ENCODE assay signal across 7 mouse cellular contexts in the genomic region with DNA sequence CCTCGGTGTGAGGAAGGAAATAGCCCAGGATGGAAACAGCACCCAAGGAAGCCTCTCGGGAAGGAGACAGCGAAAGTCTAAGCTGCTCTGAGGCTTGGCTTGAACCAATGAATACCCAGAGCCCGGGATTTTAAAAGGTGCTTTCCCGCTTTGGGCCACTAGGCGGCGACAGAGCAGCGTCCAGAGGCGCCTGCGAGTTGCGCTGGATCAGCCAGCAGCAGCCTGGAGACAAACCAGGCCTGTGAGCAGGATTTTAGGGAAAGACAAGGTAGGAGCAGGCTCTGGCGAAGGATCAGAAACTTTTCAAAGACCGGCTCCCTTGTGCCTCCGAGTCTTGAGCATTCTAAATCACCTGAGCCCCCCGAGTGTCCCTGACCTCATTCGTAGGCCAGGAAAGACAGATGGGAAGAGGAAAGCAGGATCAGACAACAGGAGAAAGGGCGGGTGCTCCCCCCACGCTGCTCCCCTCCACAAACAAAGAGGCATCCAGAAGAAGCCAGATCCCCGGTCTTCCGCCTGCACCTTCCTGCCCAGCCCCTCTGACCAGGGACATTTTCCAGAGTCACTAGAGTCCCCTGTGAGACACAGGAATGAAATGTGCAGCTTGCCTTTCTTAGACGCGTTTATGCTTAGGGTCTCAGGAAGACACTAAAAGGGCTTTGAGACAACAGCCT. TPM values are rescaled to one million over a fixed set of nuclear protein-coding genes. Genes with fewer than 3 reads are reported as not detected.
DNase-seq lines count a peak whose midpoint lies in the region; ATAC-seq lines count a peak whose summit lies in the region.

No protein-coding gene starts in this region.

- intact Hi-C loops in gastrocnemius, postnatal 36 days (cut with DNase I): loop anchor here (5.0 to 10.0 kb wide), 2 partner anchors 105 to 257 kb away; no protein-coding TSS in a partner anchor

- H3K9me3 ChIP-seq in intestine, embryonic 15.5 days: no peaks in the 10 kb centered on the region
- H3K9me3 ChIP-seq in midbrain, embryonic 12.5 days: no peaks in the 10 kb centered on the region

- H3K4me3 ChIP-seq in intestine, embryonic 15.5 days (replicated peaks): no peak overlapping the region
- H3K4me3 ChIP-seq in midbrain, embryonic 12.5 days: no peak overlapping the region

- no peaks in the 10 kb centered on the region for H3K4me1 ChIP-seq in intestine, embryonic 15.5 days (replicated peaks)
- no peaks in the 10 kb centered on the region for H3K4me1 ChIP-seq in midbrain, embryonic 12.5 days

- H3K9ac ChIP-seq in intestine, embryonic 15.5 days: no peak overlapping the region
- H3K9ac ChIP-seq in midbrain, embryonic 12.5 days (replicated peaks): no peak overlapping the region

- WGBS in intestine, embryonic 15.5 days: 11% methylated on average over 22 of the region's 22 CpGs
- WGBS in midbrain, embryonic 12.5 days: 9% methylated on average over 22 of the region's 22 CpGs

- no peak overlapping the region for H3K4me2 ChIP-seq in intestine, embryonic 15.5 days (replicated peaks)
- H3K4me2 ChIP-seq in midbrain, embryonic 12.5 days (replicated peaks): 0 out of 2 replicates have a peak overlapping the region, but pooled peaks have one; percentile 16

- peak; percentile 66 for ATAC-seq in intestine, embryonic 15.5 days
- peak; percentile 59; the same call in 1 of the 2 replicates for ATAC-seq in midbrain, embryonic 12.5 days (ENCODE audit: low FRiP score, low read depth)

- DNase-seq in adrenal gland, postnatal 25 days: peak; percentile 84
- peak; percentile 86 for DNase-seq in embryo, embryonic 11 days
- peak; percentile 81 to 87 for DNase-seq in gastrocnemius, postnatal 36 days
- DNase-seq in left cerebral cortex, adult 9 months (ENCODE audit: low spot score in 2 of 2): peak; percentile 23 to 92
- peak; percentile 12 to 47 for DNase-seq in spleen, postnatal 14 days (ENCODE audit: low spot score in 2 of 2)

- no peak overlapping the region for H3K27ac ChIP-seq in intestine, embryonic 15.5 days
- H3K27ac ChIP-seq in midbrain, embryonic 12.5 days (replicated peaks): no peak overlapping the region

- H3K27me3 ChIP-seq in intestine, embryonic 15.5 days (replicated peaks): no peaks in the 10 kb centered on the region
- peaks cover 23% of the 10 kb centered on the region for H3K27me3 ChIP-seq in midbrain, embryonic 12.5 days

- H3K36me3 ChIP-seq in intestine, embryonic 15.5 days: no peaks in the 10 kb centered on the region
- H3K36me3 ChIP-seq in midbrain, embryonic 12.5 days: no peaks in the 10 kb centered on the region

RNA-seq across cellular contexts. Expression of gene Gsc, which starts 32.9 kb away (rescaled TPM):
- total RNA-seq in adrenal gland, postnatal 25 days (2021): not detected in 2 replicates
- total RNA-seq in gastrocnemius, postnatal 36 days (2021): not detected
- polyA plus RNA-seq in intestine, embryonic 15.5 days (2015; fragmentation: Nextera tagmentation; extraction: Ambion mirVana): 0.40 and 0.64 TPM in 2 replicates
- 0.24 and 0.65 TPM in 2 replicates for polyA plus RNA-seq in midbrain, embryonic 12.5 days (2016; fragmentation: Nextera tagmentation; extraction: Ambion mirVana)

RNA-seq across cellular contexts. Expression of gene Serpina3n, which starts 33.7 kb away (rescaled TPM):
- total RNA-seq in adrenal gland, postnatal 25 days (2021): 3.0 and 8.9 TPM in 2 replicates
- total RNA-seq in gastrocnemius, postnatal 36 days (2021): 1 to 10 TPM; 2.4 to 6.0 TPM
- 0.08 and 0.11 TPM in 2 replicates for polyA plus RNA-seq in intestine, embryonic 15.5 days (2015; fragmentation: Nextera tagmentation; extraction: Ambion mirVana)
- not detected in 2 replicates for polyA plus RNA-seq in midbrain, embryonic 12.5 days (2016; fragmentation: Nextera tagmentation; extraction: Ambion mirVana)

Comparison
In these comparisons a context has a peak if more than half of its experiments do, and no peak if none do; other contexts are left out.
1. DNase-seq: peak in every context shown above with its lines; median percentile 86 in embryo, embryonic 11 days; 84 in adrenal gland, postnatal 25 days; 84 in gastrocnemius, postnatal 36 days; 58 in left cerebral cortex, adult 9 months; 30 in spleen, postnatal 14 days.